Mouse (Mus musculus) liver, embryonic 16.5 days (tissue): ENCODE data around the gene Zkscan3. TPM values are rescaled to one million over a fixed set of nuclear protein-coding genes. Genes with fewer than 3 reads are reported as not detected.
A peak's percentile ranks its signal among the peaks of the same experiment; 100 is the strongest.

Experiments
- ATAC-seq: fragments of 200-750 bp; cut with Nextera tagmentation; 2 replicates; pipeline ENCODE4 v1.8.0; 2017; ENCODE audit warnings: low read depth, mild to moderate bottlenecking, moderate number of reproducible peaks, moderate library complexity
- H3K27ac ChIP-seq: fragments of 300-500 bp; sonication (generic); 2 replicates; pipeline ENCODE4 v1.5.1; 2014; ENCODE audit warnings: mild to moderate bottlenecking, low read length
- H3K27me3 ChIP-seq: fragments of 300-500 bp; sonication (generic); 2 replicates; pipeline ENCODE4 v1.6.1; 2014; ENCODE audit warnings: low read depth, low read length, mixed read lengths; ENCODE audit not compliant: control insufficient read depth, insufficient read depth
- H3K36me3 ChIP-seq: fragments of 300-500 bp; sonication (generic); 2 replicates; pipeline ENCODE4 v1.6.1; 2014; ENCODE audit warnings: mild to moderate bottlenecking; ENCODE audit not compliant: control insufficient read depth, insufficient read depth
- H3K4me1 ChIP-seq: fragments of 300-500 bp; sonication (generic); 2 replicates; pipeline ENCODE4 v1.6.1; 2014; ENCODE audit warnings: low read depth, low read length, mixed read lengths; ENCODE audit not compliant: control insufficient read depth
- H3K4me2 ChIP-seq: fragments of 300-500 bp; sonication (generic); 2 replicates; pipeline ENCODE4 v1.6.1; 2014; ENCODE audit warnings: low read depth, low read length, mixed read lengths
- H3K4me3 ChIP-seq: fragments of 300-500 bp; sonication (generic); 2 replicates; pipeline ENCODE4 v1.5.1; 2014; ENCODE audit warnings: low read depth, mild to moderate bottlenecking, low read length
- H3K9ac ChIP-seq: fragments of 300-500 bp; sonication (generic); 2 replicates; pipeline ENCODE4 v1.6.1; 2014; ENCODE audit warnings: low read depth, low read length
- H3K9me3 ChIP-seq: fragments of 300-500 bp; sonication (generic); replicated peaks from 2 replicates; pipeline ENCODE4 v1.6.1; 2016; ENCODE audit warnings: low read length; ENCODE audit not compliant: control insufficient read depth
- WGBS: fragments of 180-500 bp; shearing (Covaris S2); extraction: QIAGEN DNeasy Blood & Tissue Kit; methylation state at CpG from one replicate; pipeline ENCODE4 v1.1.7; 2014; ENCODE audit not compliant: insufficient replicate concordance; 5-methylcytosine and 5-hydroxymethylcytosine counted together
- polyA plus RNA-seq: library from polyadenylated mRNA; unstranded; fragments of >200 nt; fragmentation: Nextera tagmentation; extraction: Ambion mirVana; gene quantifications from 2 replicates; pipeline ENCODE4 v1.2.1, GENCODE M21; 2015

Gene Zkscan3
- polyA plus RNA-seq = 28.9 and 30.2 TPM in 2 replicates

DNA sequence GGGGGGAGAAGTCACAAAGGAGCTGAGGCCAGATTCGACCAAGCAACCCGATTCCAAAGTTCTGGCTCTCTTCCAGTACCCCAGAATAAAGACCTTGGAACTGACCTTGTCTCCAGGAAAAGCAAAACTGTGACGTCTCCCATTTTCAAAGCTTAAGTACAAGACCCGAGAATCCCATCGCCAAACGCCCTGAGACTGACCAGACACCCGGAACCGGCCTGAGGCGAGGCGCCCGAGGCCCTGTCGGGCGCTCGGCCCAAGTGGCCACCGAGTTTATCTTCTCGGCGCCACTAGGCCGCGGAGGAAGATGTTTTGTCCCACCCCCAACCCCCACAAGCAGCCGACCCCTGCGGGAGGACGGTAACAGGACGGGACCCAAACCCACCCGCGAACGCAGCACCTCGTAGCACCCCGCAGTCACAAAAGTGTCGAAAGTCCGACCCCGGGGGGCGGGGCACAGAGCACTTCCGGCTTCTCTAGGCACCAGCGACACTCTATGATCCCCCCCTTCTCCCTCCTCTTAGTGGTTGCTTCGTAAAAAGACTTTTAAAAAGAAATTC lies at the start of gene Zkscan3:
TSS of gene Zkscan3 (minus strand) at position 469 of the 560 bp plus-strand sequence.
- H3K4me3 ChIP-seq = peak within 1 kb of the TSS; percentile 89
- peak within 1 kb of the TSS; percentile 76 for H3K4me2 ChIP-seq
- peaks cover 9% of the 10 kb centered on the region for H3K4me1 ChIP-seq
- ATAC-seq = peak; percentile 93
- 0 out of 2 replicates have a peak, but pooled peaks cover 8% of the 10 kb centered on the region for H3K36me3 ChIP-seq
- H3K9me3 ChIP-seq = no peaks in the 10 kb centered on the region
- H3K27ac ChIP-seq = peak within 1 kb of the TSS; percentile 86
- H3K9ac ChIP-seq = peak within 1 kb of the TSS; percentile 93
- WGBS = under 1% methylated on average over 35 of the region's 35 CpGs
- H3K27me3 ChIP-seq = no peaks in the 10 kb centered on the region

DNA sequence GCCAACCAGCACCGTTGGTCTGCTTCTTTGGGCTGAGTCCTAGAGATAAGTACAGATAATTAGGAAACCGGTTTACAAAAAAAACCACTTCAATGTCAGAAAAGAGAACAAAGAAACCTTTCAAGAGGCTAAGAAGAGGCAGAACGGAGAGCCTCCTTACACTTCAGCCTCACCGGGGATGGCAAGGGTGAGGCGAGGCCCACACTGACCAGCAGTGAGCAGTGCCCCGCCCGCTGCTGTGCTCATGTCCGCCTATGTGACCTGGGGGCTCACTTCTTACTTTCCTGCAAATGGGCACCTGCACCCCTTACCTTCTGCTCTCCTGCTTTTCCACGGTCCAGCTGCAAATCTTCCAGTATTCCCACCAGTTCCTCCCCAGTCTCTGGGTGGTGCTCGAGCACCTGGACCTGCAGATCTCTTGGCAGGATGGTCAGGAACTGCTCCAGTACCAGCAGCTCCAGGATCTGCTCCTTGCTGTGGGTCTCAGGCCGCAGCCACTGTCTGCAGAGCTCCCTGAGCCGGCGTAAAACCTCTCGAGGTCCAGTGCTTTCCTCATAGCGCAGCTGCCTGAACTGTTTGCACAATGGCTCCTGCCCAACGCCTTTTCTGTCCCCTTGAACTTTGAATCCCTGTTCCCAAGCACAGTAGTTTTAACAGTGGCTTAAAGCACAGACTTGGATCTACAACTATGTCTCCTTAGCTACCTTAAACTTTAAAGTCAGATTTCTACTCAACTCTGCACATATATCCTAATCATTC lies 45.5 kb upstream of the Zkscan3 start:
- no peak overlapping the region for H3K4me2 ChIP-seq
- peak; percentile 66 for ATAC-seq
- H3K36me3 ChIP-seq = peaks cover 9% of the 10 kb centered on the region; the same call in 1 of the 2 replicates
- no peaks in the 10 kb centered on the region for H3K9me3 ChIP-seq
- H3K27me3 ChIP-seq = no peaks in the 10 kb centered on the region
- WGBS = 72% methylated on average over 16 of the region's 16 CpGs
- H3K9ac ChIP-seq = no peak overlapping the region
- H3K27ac ChIP-seq = peak overlapping the region; percentile 51
- H3K4me3 ChIP-seq = no peak overlapping the region
- H3K4me1 ChIP-seq = peaks cover 4% of the 10 kb centered on the region

DNA sequence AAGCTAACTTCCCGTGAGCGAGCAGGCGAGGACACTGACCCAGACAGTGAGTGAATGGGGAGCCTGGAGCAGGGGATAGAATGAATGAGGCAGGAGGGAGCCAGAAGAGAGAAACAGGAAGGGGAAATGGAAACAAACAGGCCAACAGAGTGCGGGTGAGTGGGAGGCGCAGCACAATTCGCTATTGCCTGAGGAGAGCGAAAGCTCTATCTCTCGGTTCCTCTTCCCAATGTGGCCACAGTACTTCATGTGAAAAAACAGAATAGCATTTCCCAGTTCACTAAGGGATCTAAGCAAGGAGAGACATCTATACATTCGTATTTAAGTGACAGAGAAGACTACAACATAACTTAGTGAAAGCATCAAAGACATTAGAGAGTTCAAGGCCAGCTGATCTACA lies 44.2 kb upstream of the Zkscan3 start:
- H3K9ac ChIP-seq = no peak overlapping the region
- H3K36me3 ChIP-seq = peaks cover 9% of the 10 kb centered on the region; the same call in 1 of the 2 replicates
- H3K27ac ChIP-seq = no peak overlapping the region
- no peak for ATAC-seq
- peaks cover 4% of the 10 kb centered on the region for H3K4me1 ChIP-seq
- H3K4me2 ChIP-seq = no peak overlapping the region
- H3K4me3 ChIP-seq = no peak overlapping the region
- no peaks in the 10 kb centered on the region for H3K9me3 ChIP-seq
- 78% methylated on average over 9 of the region's 9 CpGs for WGBS
- H3K27me3 ChIP-seq = no peaks in the 10 kb centered on the region

DNA sequence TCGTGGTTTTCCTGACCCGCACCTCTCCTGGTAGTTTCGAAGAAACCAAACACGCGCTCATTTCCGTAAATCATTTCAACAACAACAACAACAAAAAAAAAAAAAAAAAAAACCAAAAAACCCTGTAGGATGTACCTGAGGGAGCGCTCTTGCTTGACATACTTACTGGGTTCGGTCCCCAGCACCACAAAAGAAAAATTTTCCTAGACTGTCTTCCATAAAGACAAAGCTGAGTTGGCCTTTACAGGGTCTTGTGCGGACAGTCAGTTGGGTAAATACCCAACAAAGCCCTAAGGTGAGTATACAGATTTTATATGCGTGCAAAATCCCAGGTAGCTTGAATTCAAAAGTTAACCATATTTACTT lies 38.6 kb upstream of the Zkscan3 start:
- H3K36me3 ChIP-seq = peaks cover 6% of the 10 kb centered on the region; the same call in 1 of the 2 replicates
- no peaks in the 10 kb centered on the region for H3K9me3 ChIP-seq
- H3K27ac ChIP-seq = peak overlapping the region; percentile 83
- H3K9ac ChIP-seq = peak overlapping the region; percentile 73
- peak overlapping the region; percentile 73 for H3K4me3 ChIP-seq
- WGBS = 20% methylated on average over 10 of the region's 10 CpGs
- H3K4me2 ChIP-seq = peak overlapping the region; percentile 79
- peaks cover 8% of the 10 kb centered on the region for H3K4me1 ChIP-seq
- 0 out of 2 replicates have a peak, but pooled peaks have one; percentile 4 for ATAC-seq
- H3K27me3 ChIP-seq = no peaks in the 10 kb centered on the region

DNA sequence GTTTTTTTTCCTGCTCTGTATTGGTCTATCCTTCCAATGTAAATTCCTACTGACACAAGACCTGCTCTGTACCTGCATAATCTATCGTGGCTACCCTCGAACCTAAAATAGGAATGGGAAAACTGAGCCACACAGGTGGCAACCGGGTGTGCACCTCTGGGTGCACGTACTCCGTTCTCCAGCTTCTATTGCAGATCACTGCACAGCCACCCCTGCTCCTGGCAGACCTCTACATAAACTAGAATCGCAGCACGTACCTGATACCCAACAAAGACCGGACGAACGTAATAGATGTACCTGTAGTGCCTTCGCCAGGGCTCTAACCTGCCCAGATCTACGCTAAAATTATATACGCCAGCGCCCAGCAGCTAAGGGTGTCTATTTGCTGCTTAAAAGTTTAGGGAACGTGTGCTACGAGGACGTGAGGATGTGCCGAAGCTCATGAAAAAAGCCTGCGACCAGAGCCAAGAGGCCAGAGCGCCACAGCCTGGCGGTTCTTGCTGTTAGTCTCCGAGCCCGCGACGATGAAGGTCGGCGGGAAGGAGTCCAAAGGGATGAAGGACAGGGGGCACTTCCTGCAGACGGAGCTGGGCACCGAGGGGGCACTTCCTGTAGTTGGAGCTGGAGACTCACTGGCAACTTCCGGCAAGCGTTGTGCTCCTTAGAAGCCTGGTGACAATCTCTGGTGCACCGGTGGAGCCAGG lies 38.1 kb upstream of the Zkscan3 start, which contains the start of gene Pgbd1:
TSS of gene Pgbd1 (minus strand) at position 556 of the 704 bp plus-strand sequence.
- H3K4me2 ChIP-seq = peak within 1 kb of the TSS; percentile 79
- no peaks in the 10 kb centered on the region for H3K9me3 ChIP-seq
- WGBS = under 1% methylated on average over 32 of the region's 32 CpGs
- H3K4me3 ChIP-seq = peak within 1 kb of the TSS; percentile 73
- peak; percentile 81 for ATAC-seq
- peak within 1 kb of the TSS; percentile 83 for H3K27ac ChIP-seq
- no peaks in the 10 kb centered on the region for H3K27me3 ChIP-seq
- H3K36me3 ChIP-seq = peaks cover 6% of the 10 kb centered on the region; the same call in 1 of the 2 replicates
- peak within 1 kb of the TSS; percentile 73 for H3K9ac ChIP-seq
- peaks cover 8% of the 10 kb centered on the region for H3K4me1 ChIP-seq

DNA sequence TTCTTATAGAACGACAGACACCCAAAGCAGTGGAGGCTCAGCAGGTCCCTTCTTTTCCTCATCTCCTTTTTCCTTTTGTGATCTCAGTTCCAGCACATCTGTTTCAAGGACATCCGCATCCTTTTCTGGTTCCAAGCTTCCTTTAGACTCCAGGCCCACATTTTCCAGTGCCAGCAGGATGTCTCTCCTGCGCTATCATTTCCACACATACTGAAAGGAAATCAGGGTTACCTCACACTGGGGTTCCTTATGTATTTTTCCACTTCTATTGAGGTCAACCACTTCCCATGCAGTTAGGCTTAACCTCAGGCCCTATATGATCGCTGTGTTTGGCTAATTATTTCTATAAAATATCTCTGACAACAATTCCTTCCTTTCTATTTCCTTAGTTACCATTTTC lies 32.9 kb upstream of the Zkscan3 start:
- Histone ChIP-seq H3K9ac (no peak overlapping the region), H3K4me1 (peaks cover 6% of the 10 kb centered on the region), H3K4me2 (no peak overlapping the region), H3K27me3 (no peaks in the 10 kb centered on the region), H3K9me3 (no peaks in the 10 kb centered on the region), H3K4me3 (no peak overlapping the region), H3K36me3 (no peaks in the 10 kb centered on the region), H3K27ac (no peak overlapping the region)
- no peak for ATAC-seq
- 70% methylated on average over 4 of the region's 4 CpGs for WGBS

DNA sequence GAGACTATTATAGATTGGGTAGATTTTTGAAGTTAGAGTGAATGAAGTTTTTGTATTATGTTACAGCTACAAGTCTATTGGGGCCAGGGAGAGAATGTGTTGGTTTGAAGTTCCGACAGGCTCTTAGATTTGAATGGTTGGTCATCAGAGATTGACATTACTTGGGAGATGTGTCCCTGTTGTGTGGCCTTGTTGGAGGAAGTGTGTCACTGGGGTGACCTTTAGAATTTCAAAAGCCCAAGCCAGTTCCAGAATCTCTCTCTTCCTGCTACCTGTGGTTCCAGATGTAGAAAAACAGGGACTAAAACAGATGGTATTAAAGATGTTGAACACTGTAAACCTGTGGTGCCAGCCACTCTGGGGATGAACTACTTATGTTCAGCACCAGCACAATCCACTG lies 25.1 kb upstream of the Zkscan3 start:
- peaks cover 8% of the 10 kb centered on the region for H3K4me1 ChIP-seq
- no peak overlapping the region for H3K27ac ChIP-seq
- no peak overlapping the region for H3K4me2 ChIP-seq
- H3K9me3 ChIP-seq = no peaks in the 10 kb centered on the region
- no peaks in the 10 kb centered on the region for H3K27me3 ChIP-seq
- H3K4me3 ChIP-seq = no peak overlapping the region
- no peak for ATAC-seq
- no peak overlapping the region for H3K9ac ChIP-seq
- H3K36me3 ChIP-seq = no peaks in the 10 kb centered on the region
- WGBS = 86% methylated on average over 1 of the region's 1 CpGs

DNA sequence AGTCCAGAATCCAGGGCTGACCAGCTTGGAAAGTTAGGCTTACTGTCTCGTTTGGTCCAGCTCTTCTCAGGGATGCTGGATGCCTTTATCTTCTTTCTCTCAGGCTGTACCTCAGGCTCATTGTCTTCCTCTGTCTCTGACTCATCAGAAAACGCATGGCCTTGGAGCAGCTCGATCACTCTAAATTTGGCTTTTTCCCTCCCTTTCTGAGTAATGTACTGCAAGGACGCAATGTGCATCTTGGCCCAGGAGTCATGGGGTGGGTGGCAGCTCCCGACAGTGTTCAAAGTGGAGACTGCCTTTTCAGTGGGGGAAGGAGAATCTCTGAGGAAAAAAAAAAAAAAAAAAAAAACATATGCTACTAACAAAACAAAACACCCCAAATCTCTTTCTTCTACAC lies 20.7 kb upstream of the Zkscan3 start:
- Histone ChIP-seq H3K4me2 (no peak overlapping the region), H3K9me3 (no peaks in the 10 kb centered on the region), H3K9ac (no peak overlapping the region), H3K4me3 (no peak overlapping the region), H3K27ac (no peak overlapping the region; the same call in 1 of the 2 replicates), H3K36me3 (no peaks in the 10 kb centered on the region), H3K4me1 (peaks cover 23% of the 10 kb centered on the region), H3K27me3 (no peaks in the 10 kb centered on the region)
- ATAC-seq = no peak
- 51% methylated on average over 5 of the region's 5 CpGs for WGBS
